Mouse (Mus musculus): ENCODE measurements around the gene Specc1.

GRCm38 (mm10) chr11:61955951-61956350, 612 bp upstream of the Specc1 start:
- no peak for TF ChIP-seq CTCF (IDR thresholded peaks at IDR 0.05 in 2 of 3, conservative IDR thresholded peaks at IDR 0.05 in 1 of 3; ENCODE audit: control insufficient read depth in 1 of 3, insufficient read depth in 1 of 3, low read depth in 2 of 3, low read length in 3 of 3, poor library complexity in 1 of 3, severe bottlenecking in 1 of 3)
- TF ChIP-seq GATA1 (IDR thresholded peaks at IDR 0.05; ENCODE audit: low read depth, low read length), result no peak
- no peak for TF ChIP-seq EP300 (IDR thresholded peaks at IDR 0.05; ENCODE audit: low read depth in 1 of 2, low read length in 2 of 2)
- no peak for TF ChIP-seq TAL1 (IDR thresholded peaks at IDR 0.05; ENCODE audit: low read length)
- no peak for TF ChIP-seq POLR2A (IDR thresholded peaks at IDR 0.05; ENCODE audit: control insufficient read depth in 1 of 2, insufficient read depth in 1 of 2, low read depth in 1 of 2, low read length in 2 of 2, poor library complexity in 1 of 2)
- no peak for TF ChIP-seq ZNF384 (IDR thresholded peaks at IDR 0.05; ENCODE audit: low read depth, low read length)
- TF ChIP-seq USF2 (IDR thresholded peaks at IDR 0.05; ENCODE audit: borderline replicate concordance in 1 of 2, insufficient read depth in 1 of 2, low read depth in 1 of 2, low read length in 2 of 2), result no peak
- TF ChIP-seq MAX (IDR thresholded peaks at IDR 0.05; ENCODE audit: low read length), result no peak
- TF ChIP-seq NRF1 (IDR thresholded peaks at IDR 0.05; ENCODE audit: insufficient read depth, low read depth, low read length, poor library complexity, severe bottlenecking), result no peak
